Comparison of ENCODE assay signal across 15 mouse cellular contexts in genomic region chr7:139257752-139258542, GRCm38 (mm10). TPM values are rescaled to one million over a fixed set of nuclear protein-coding genes. Genes with fewer than 3 reads are reported as not detected.
DNase-seq lines count a peak whose midpoint lies in the region; ATAC-seq and TF ChIP-seq lines count a peak whose summit lies in the region.
"Had no signal": no experiment of that assay in that cellular context is flagged by ENCODE, and none has a peak within 500 bp of the region (broad histone marks: within the 10 kb centered on the region; RNA-seq: fewer than 3 reads in every experiment).

No protein-coding gene starts in this region.

- no peaks in the 10 kb centered on the region for H3K27me3 ChIP-seq in intestine, embryonic 15.5 days (replicated peaks)
- H3K27me3 ChIP-seq in small intestine, adult 2 months (ENCODE audit: control insufficient read depth, insufficient read depth, low read length) = no peaks in the 10 kb centered on the region

- TF ChIP-seq CTCF in small intestine, adult 2 months (IDR thresholded peaks at IDR 0.05; ENCODE audit: extremely low read depth, insufficient read length, insufficient replicate concordance, low read depth, low read length) = no peak

- TF ChIP-seq POLR2A in small intestine, adult 2 months (IDR thresholded peaks at IDR 0.05; ENCODE audit: low read depth, low read length) = no peak

- no peak overlapping the region for H3K9ac ChIP-seq in intestine, embryonic 15.5 days

- ATAC-seq in intestine, embryonic 15.5 days = peak; percentile 96
- ATAC-seq: forebrain, embryonic 16.5 days had no signal

- peaks cover 36% of the 10 kb centered on the region for H3K4me1 ChIP-seq in intestine, embryonic 15.5 days (replicated peaks)
- peaks cover 36% of the 10 kb centered on the region for H3K4me1 ChIP-seq in small intestine, adult 2 months (ENCODE audit: control insufficient read depth, insufficient read depth, insufficient read length, low read length)

- WGBS in intestine, embryonic 15.5 days = 48% methylated on average over 10 of the region's 10 CpGs
- WGBS in small intestine, adult 2 months = 25% methylated on average over 10 of the region's 10 CpGs

- H3K4me3 ChIP-seq in intestine, embryonic 15.5 days (replicated peaks) = no peak overlapping the region
- H3K4me3 ChIP-seq in small intestine, adult 2 months (ENCODE audit: low read depth, low read length) = peak overlapping the region; percentile 23; the same call in 1 of the 2 replicates
- H3K4me3 ChIP-seq: myocyte had no signal

- H3K4me2 ChIP-seq in intestine, embryonic 15.5 days (replicated peaks) = peak overlapping the region; percentile 42

- peak; percentile 31 for DNase-seq in ovary, adult 18-20 months (ENCODE audit: low spot score)
- no peak for DNase-seq in ovary, postnatal 10 days (ENCODE audit: low spot score)
- peak; percentile 69 to 73 for DNase-seq in kidney, postnatal 36 days
- DNase-seq in adrenal gland, postnatal 4 days (ENCODE audit: low spot score in 2 of 2) = no peak
- no peak for DNase-seq in thymus, postnatal 10 days (ENCODE audit: low spot score in 2 of 2)
- DNase-seq in right cerebral cortex, postnatal 4 days = no peak
- DNase-seq: embryo, embryonic 11 days; heart, postnatal 4 days; right cerebral cortex, adult 18-20 months had no signal

- H3K9me3 ChIP-seq in intestine, embryonic 15.5 days = no peaks in the 10 kb centered on the region

- H3K27ac ChIP-seq in intestine, embryonic 15.5 days = peak overlapping the region; percentile 74
- H3K27ac ChIP-seq in small intestine, adult 2 months (ENCODE audit: insufficient read depth, low read depth, low read length) = peak overlapping the region; percentile 88

- peaks cover 25% of the 10 kb centered on the region for H3K36me3 ChIP-seq in intestine, embryonic 15.5 days
- H3K36me3 ChIP-seq in small intestine, adult 2 months (ENCODE audit: control insufficient read depth, insufficient read depth, low read length) = peaks cover 27% of the 10 kb centered on the region

RNA-seq across cellular contexts. Expression of gene Pwwp2b, which starts 9.7 kb away (rescaled TPM):
- 20.3 and 21.4 TPM in 2 replicates for polyA plus RNA-seq in intestine, embryonic 15.5 days (2015; fragmentation: Nextera tagmentation; extraction: Ambion mirVana)
- polyA plus RNA-seq in small intestine, adult 2 months (2012; rRNA removed) = 5.8 and 19.4 TPM in 2 replicates
- total RNA-seq in adrenal gland, postnatal 4 days (2021) = 10 to 100 TPM; 18.2 to 21.0 TPM

RNA-seq across cellular contexts. Expression of gene Stk32c, which starts 44.8 kb away (rescaled TPM):
- polyA plus RNA-seq in intestine, embryonic 15.5 days (2015; fragmentation: Nextera tagmentation; extraction: Ambion mirVana) = 0.10 and 0.29 TPM in 2 replicates
- 2.5 and 7.7 TPM in 2 replicates for polyA plus RNA-seq in small intestine, adult 2 months (2012; rRNA removed)
- 1 to 10 TPM; 3.8 to 4.3 TPM for total RNA-seq in adrenal gland, postnatal 4 days (2021)
- polyA plus RNA-seq: liver, embryonic 16.5 days; thymus, postnatal 0 days had no signal

RNA-seq across cellular contexts. Expression of gene Lrrc27, which starts 45.2 kb away (rescaled TPM):
- polyA plus RNA-seq in intestine, embryonic 15.5 days (2015; fragmentation: Nextera tagmentation; extraction: Ambion mirVana) = 4.4 TPM in 2 replicates
- polyA plus RNA-seq in small intestine, adult 2 months (2012; rRNA removed) = 0.15 and 1.3 TPM in 2 replicates
- 1 to 10 TPM; 4.5 to 5.6 TPM for total RNA-seq in adrenal gland, postnatal 4 days (2021)

Comparison
In these comparisons a context has a peak if more than half of its experiments do, and no peak if none do; other contexts are left out.
1. DNase-seq: peak in ovary, adult 18-20 months (single experiment) and kidney, postnatal 36 days (2 of 2); none in ovary, postnatal 10 days (single experiment), adrenal gland, postnatal 4 days (0 of 2), thymus, postnatal 10 days (0 of 2) and right cerebral cortex, postnatal 4 days (single experiment).